Mouse (Mus musculus) ES-CJ7 (cell line): Measurements from ENCODE around the gene Dapk1.

ENCODE experiments used
- DNase-seq: peaks from one replicate; pipeline ENCODE4 v3.0.0; 2011; ENCODE audit warnings: low read depth, low spot score

Dapk1 gene

GRCm38 (mm10) chr13:60737632-60738324 lies 136.0 kb downstream of the Dapk1 start:
- peak; percentile 96 for DNase-seq

GRCm38 (mm10) chr13:60738429-60738828 lies 136.7 kb downstream of the Dapk1 start:
- DNase-seq: peak; percentile 80

- DNase-seq: peak; percentile 60
Measured at GRCm38 (mm10) chr13:60740248-60740647, 138.5 kb downstream of the Dapk1 start.

- no peak for DNase-seq
Measured at GRCm38 (mm10) chr13:60742611-60743010, 140.9 kb downstream of the Dapk1 start.

- no peak for DNase-seq
Measured at GRCm38 (mm10) chr13:60743381-60744077, 141.8 kb downstream of the Dapk1 start.

- peak; percentile 73 for DNase-seq
Measured at GRCm38 (mm10) chr13:60744078-60744460, 142.3 kb downstream of the Dapk1 start.

- DNase-seq: no peak
Measured at GRCm38 (mm10) chr13:60744736-60745135, 143.0 kb downstream of the Dapk1 start.

- no peak for DNase-seq
Measured at GRCm38 (mm10) chr13:60745358-60745757, 143.6 kb downstream of the Dapk1 start.

GRCm38 (mm10) chr13:60746271-60746670 lies 144.5 kb downstream of the Dapk1 start:
- peak; percentile 67 for DNase-seq

GRCm38 (mm10) chr13:60747201-60747600 lies 145.5 kb downstream of the Dapk1 start:
- no peak for DNase-seq

GRCm38 (mm10) chr13:60748556-60748955 lies 146.8 kb downstream of the Dapk1 start:
- DNase-seq: peak; percentile 28

- DNase-seq: no peak
Measured at GRCm38 (mm10) chr13:60750930-60751329, 149.2 kb downstream of the Dapk1 start.

- no peak for DNase-seq
Measured at GRCm38 (mm10) chr13:60753216-60753615, 151.5 kb downstream of the Dapk1 start.

- no peak for DNase-seq
Measured at GRCm38 (mm10) chr13:60755251-60755650, 153.5 kb downstream of the Dapk1 start.

GRCm38 (mm10) chr13:60757292-60757691 lies 155.5 kb downstream of the Dapk1 start:
- DNase-seq: no peak

- peak; percentile 50 for DNase-seq
Measured at GRCm38 (mm10) chr13:60759136-60759535, 157.4 kb downstream of the Dapk1 start.

GRCm38 (mm10) chr13:60760392-60760791 lies 158.6 kb downstream of the Dapk1 start:
- no peak for DNase-seq

- no peak for DNase-seq
Measured at GRCm38 (mm10) chr13:60761161-60761560, 159.4 kb downstream of the Dapk1 start.

- DNase-seq: no peak
Measured at GRCm38 (mm10) chr13:60780534-60780933, 178.8 kb downstream of the Dapk1 start.

- no peak for DNase-seq
Measured at GRCm38 (mm10) chr13:60783301-60783700, 181.6 kb downstream of the Dapk1 start.

GRCm38 (mm10) chr13:60786264-60786663 lies 184.5 kb downstream of the Dapk1 start, which contains the start of gene BC051665:
Gene BC051665, minus strand, starts transcription at chr13:60786364.
- no peak for DNase-seq

- no peak for DNase-seq
Measured at GRCm38 (mm10) chr13:60789466-60789865, 187.7 kb downstream of the Dapk1 start.

GRCm38 (mm10) chr13:60802749-60803148 lies 201.0 kb downstream of the Dapk1 start, which contains the start of gene Ctsll3:
Gene Ctsll3, minus strand, starts transcription at chr13:60802849.
- no peak for DNase-seq
